Mouse (Mus musculus): ENCODE data around the gene Ankfn1. TPM values are rescaled to one million over a fixed set of nuclear protein-coding genes. Genes with fewer than 3 reads are reported as not detected.

Gene Ankfn1
- polyA plus RNA-seq, 1 experiment from 2014 or later, result 0.05 TPM

DNA sequence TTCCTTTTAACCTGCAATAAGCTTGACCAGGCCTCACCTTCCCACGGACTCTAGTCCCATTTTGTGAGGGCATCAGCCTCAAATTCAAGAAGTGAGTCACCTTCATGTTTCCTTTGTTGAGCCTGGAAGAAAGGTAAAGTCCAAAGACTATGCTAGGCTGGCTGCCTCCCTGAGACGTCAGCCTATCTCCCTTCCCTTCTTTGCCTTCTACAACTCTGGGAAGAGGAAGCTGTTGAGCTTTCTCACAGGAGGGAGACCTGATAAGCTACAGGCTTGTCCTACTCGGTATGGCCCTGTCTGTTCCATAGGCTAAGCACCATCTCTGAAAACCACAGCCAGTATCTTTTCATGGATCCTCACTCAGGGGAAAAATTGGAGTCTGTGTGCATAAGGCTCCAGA lies 2.5 kb downstream of the Ankfn1 start:
- H3K9ac ChIP-seq (ENCODE audit: low read length), result no peak overlapping the region
- no peak for ATAC-seq (ENCODE audit: insufficient number of reproducible peaks, low FRiP score, low TSS enrichment, low read depth)
- no peaks in the 10 kb centered on the region for H3K27me3 ChIP-seq (ENCODE audit: control insufficient read depth, insufficient read depth, low read length)
- H3K4me3 ChIP-seq (ENCODE audit: low read depth, low read length), result no peak overlapping the region
- no peak overlapping the region for H3K4me2 ChIP-seq (ENCODE audit: low read depth, severe bottlenecking)
- H3K27ac ChIP-seq (replicated peaks; ENCODE audit: low read depth, low read length), result no peak overlapping the region
- no peaks in the 10 kb centered on the region for H3K9me3 ChIP-seq (ENCODE audit: control insufficient read depth, low read length)
- no peaks in the 10 kb centered on the region for H3K36me3 ChIP-seq (ENCODE audit: control insufficient read depth, insufficient read depth, low read length)
- WGBS, result 86% methylated on average over 3 of the region's 3 CpGs
- no peak for DNase-seq (ENCODE audit: low spot score)
- H3K4me1 ChIP-seq (ENCODE audit: control insufficient read depth, insufficient read depth, low read length), result 0 out of 2 replicates have a peak, but pooled peaks cover 2% of the 10 kb centered on the region

DNA sequence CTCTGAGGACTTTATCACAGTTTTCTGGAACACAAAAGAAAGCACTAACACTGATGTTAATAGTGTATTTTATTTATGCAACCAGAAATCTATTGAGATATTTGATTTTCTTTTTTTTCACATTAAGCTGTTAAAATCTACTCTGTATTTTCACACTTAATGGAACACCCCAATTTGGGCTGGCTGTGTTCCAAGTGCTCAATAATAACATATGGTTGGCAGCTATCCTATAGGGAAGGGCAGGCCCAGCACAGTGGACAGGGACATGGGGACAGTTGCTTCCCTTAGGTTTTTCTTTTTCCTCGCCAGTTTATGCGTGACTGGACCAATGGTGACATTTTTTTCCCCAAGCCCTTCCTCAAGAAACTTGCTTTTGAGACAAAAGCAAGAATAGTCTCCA lies 4.5 kb downstream of the Ankfn1 start:
- H3K4me1 ChIP-seq (ENCODE audit: control insufficient read depth, insufficient read depth, low read length), result 0 out of 2 replicates have a peak, but pooled peaks cover 2% of the 10 kb centered on the region
- no peak overlapping the region for H3K4me3 ChIP-seq (ENCODE audit: low read depth, low read length)
- no peaks in the 10 kb centered on the region for H3K9me3 ChIP-seq (ENCODE audit: control insufficient read depth, low read length)
- H3K27ac ChIP-seq (replicated peaks; ENCODE audit: low read depth, low read length), result no peak overlapping the region
- H3K4me2 ChIP-seq (ENCODE audit: low read depth, severe bottlenecking), result no peak overlapping the region
- H3K9ac ChIP-seq (ENCODE audit: low read length), result no peak overlapping the region
- ATAC-seq (ENCODE audit: insufficient number of reproducible peaks, low FRiP score, low TSS enrichment, low read depth), result no peak
- H3K27me3 ChIP-seq (ENCODE audit: control insufficient read depth, insufficient read depth, low read length), result no peaks in the 10 kb centered on the region
- no peaks in the 10 kb centered on the region for H3K36me3 ChIP-seq (ENCODE audit: control insufficient read depth, insufficient read depth, low read length)
- whole genome bisulfite sequencing, result 88% methylated on average over 2 of the region's 2 CpGs
- no peak for DNase-seq (ENCODE audit: low spot score)

DNA sequence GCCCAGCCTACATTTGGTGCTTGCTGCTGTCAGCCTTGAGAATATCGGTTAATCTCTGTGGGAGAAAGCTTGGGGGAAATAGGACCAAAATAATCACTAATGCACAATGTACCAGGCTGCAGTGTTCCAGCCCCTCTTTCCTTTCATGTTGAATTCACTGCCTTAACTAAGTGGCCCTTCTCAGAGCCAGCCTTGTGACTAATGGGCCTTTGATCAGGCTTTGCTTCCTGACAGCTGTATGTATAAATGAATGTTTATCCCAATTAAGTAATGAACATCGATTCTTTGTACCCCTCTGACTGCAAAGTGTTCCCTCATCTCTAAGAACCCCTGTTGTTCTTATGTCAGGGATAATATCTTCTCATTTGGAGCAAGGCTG lies 11.7 kb downstream of the Ankfn1 start:
- H3K4me1 ChIP-seq (ENCODE audit: control insufficient read depth, insufficient read depth, low read length), result no peaks in the 10 kb centered on the region
- no peak overlapping the region for H3K27ac ChIP-seq (replicated peaks; ENCODE audit: low read depth, low read length)
- no peaks in the 10 kb centered on the region for H3K27me3 ChIP-seq (ENCODE audit: control insufficient read depth, insufficient read depth, low read length)
- no peak for ATAC-seq (ENCODE audit: insufficient number of reproducible peaks, low FRiP score, low TSS enrichment, low read depth)
- 52% methylated on average over 2 of the region's 2 CpGs for WGBS
- no peak overlapping the region for H3K4me3 ChIP-seq (ENCODE audit: low read depth, low read length)
- H3K36me3 ChIP-seq (ENCODE audit: control insufficient read depth, insufficient read depth, low read length), result no peaks in the 10 kb centered on the region
- no peak overlapping the region for H3K4me2 ChIP-seq (ENCODE audit: low read depth, severe bottlenecking)
- DNase-seq (ENCODE audit: low spot score), result no peak
- no peaks in the 10 kb centered on the region for H3K9me3 ChIP-seq (ENCODE audit: control insufficient read depth, low read length)
- H3K9ac ChIP-seq (ENCODE audit: low read length), result no peak overlapping the region

DNA sequence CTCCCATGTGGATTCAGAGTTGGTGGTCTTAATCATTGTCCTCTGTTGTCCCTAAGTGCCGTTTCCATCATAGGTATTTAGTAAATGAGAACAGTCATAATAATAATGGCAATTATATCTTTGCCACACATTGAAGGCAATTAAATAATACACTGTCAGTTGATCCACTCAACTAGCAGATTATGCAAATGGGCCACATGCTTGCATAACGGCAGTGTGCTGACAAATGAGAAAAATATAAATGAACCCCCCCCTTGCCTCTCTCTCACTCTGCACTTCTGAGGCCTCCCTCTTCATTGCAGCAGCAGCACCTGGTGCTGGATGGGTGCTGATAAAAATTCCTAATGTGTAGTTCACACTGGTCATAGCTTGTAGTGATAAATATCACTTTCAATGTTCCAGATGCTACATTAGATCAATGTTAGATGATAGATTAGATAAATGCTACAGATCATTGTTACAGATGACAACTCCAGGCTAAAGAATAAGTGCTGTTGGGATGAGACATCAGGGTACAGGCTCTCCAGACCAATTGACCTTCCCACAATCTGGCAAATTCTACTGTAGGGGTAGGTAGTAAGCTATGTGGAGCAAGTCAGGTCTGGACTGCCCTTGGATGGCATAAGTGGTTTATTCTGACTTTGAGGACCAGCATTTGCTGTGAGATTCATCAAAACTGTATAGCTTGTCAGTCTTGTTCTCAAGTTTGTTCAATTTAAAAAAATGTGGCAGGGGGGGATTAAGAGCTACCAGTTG lies 12.3 kb downstream of the Ankfn1 start:
- H3K4me1 ChIP-seq (ENCODE audit: control insufficient read depth, insufficient read depth, low read length), result no peaks in the 10 kb centered on the region
- no peak overlapping the region for H3K4me3 ChIP-seq (ENCODE audit: low read depth, low read length)
- no peak overlapping the region for H3K9ac ChIP-seq (ENCODE audit: low read length)
- DNase-seq (ENCODE audit: low spot score), result no peak
- no peaks in the 10 kb centered on the region for H3K9me3 ChIP-seq (ENCODE audit: control insufficient read depth, low read length)
- 34% methylated on average over 2 of the region's 2 CpGs for WGBS
- no peaks in the 10 kb centered on the region for H3K36me3 ChIP-seq (ENCODE audit: control insufficient read depth, insufficient read depth, low read length)
- no peak for ATAC-seq (ENCODE audit: insufficient number of reproducible peaks, low FRiP score, low TSS enrichment, low read depth)
- no peak overlapping the region for H3K27ac ChIP-seq (replicated peaks; ENCODE audit: low read depth, low read length)
- no peaks in the 10 kb centered on the region for H3K27me3 ChIP-seq (ENCODE audit: control insufficient read depth, insufficient read depth, low read length)
- no peak overlapping the region for H3K4me2 ChIP-seq (ENCODE audit: low read depth, severe bottlenecking)

DNA sequence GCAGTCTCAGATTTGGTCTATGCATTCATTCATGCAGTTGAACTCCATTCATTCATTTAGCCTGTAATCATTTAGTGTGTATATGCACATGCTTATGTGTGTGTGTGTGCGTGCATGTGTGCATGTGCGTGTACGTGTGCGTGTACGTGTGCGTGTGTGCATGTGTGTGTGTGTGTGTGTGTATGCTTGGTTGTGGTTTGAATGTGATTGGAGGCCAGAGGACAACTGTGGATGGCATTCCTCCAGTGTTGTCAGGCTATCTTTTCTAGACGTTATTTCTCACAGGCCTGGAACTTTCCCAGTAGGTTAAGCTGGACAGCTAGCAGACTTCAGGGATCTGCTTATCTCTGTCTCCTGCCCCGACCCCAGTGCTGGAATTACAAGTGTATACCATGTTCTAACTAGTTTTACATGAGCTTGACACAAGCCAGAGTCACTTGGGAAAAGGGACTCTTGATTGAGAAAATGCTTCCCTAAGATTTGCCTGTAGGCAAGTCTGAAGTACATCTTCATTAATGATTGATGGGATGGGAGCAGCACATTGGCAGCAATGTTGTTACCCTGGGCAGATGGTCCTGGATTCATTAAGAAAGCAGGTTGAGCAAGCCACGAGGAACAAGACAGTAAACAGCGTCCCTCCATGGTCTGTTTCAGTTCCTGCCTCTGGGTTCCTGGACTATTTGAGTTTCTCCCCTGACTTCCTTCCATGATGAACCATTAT lies 43.3 kb downstream of the Ankfn1 start:
- WGBS, result 83% methylated on average over 10 of the region's 10 CpGs
- Histone ChIP-seq H3K27me3 (ENCODE audit: control insufficient read depth, insufficient read depth, low read length) (no peaks in the 10 kb centered on the region), H3K9ac (ENCODE audit: low read length) (no peak overlapping the region), H3K4me1 (ENCODE audit: control insufficient read depth, insufficient read depth, low read length) (no peaks in the 10 kb centered on the region), H3K9me3 (ENCODE audit: control insufficient read depth, low read length) (no peaks in the 10 kb centered on the region), H3K4me3 (ENCODE audit: low read depth, low read length) (no peak overlapping the region), H3K27ac (replicated peaks; ENCODE audit: low read depth, low read length) (no peak overlapping the region), H3K4me2 (ENCODE audit: low read depth, severe bottlenecking) (no peak overlapping the region), H3K36me3 (ENCODE audit: control insufficient read depth, insufficient read depth, low read length) (no peaks in the 10 kb centered on the region)
- ATAC-seq (ENCODE audit: insufficient number of reproducible peaks, low FRiP score, low TSS enrichment, low read depth), result no peak
- no peak for DNase-seq (ENCODE audit: low spot score)

DNA sequence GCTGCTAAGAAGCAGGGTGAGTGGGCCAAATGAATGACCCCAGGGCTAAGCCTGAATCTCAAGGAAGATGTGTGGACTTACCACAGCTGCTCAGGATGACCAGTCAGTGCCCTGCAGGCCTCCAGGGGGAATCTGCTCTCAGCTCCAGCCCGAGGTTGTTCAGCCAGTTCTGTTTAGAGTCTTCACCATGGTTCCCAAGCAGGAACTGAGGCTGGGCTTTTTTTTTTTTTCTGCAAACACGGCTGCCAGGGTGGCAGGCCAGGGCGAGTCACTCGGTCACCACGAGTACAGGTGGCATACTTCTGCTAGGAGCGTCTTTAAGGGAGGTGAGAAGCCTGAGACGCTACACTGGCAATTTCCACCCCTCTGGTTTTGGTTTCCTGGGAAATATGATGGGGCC lies 43.9 kb downstream of the Ankfn1 start:
- no peak for ATAC-seq (ENCODE audit: insufficient number of reproducible peaks, low FRiP score, low TSS enrichment, low read depth)
- Histone ChIP-seq H3K27ac (replicated peaks; ENCODE audit: low read depth, low read length) (no peak overlapping the region), H3K9ac (ENCODE audit: low read length) (no peak overlapping the region), H3K9me3 (ENCODE audit: control insufficient read depth, low read length) (no peaks in the 10 kb centered on the region), H3K36me3 (ENCODE audit: control insufficient read depth, insufficient read depth, low read length) (no peaks in the 10 kb centered on the region), H3K4me2 (ENCODE audit: low read depth, severe bottlenecking) (no peak overlapping the region), H3K27me3 (ENCODE audit: control insufficient read depth, insufficient read depth, low read length) (no peaks in the 10 kb centered on the region), H3K4me3 (ENCODE audit: low read depth, low read length) (no peak overlapping the region), H3K4me1 (ENCODE audit: control insufficient read depth, insufficient read depth, low read length) (no peaks in the 10 kb centered on the region)
- DNase-seq (ENCODE audit: low spot score), result no peak
- WGBS, result 85% methylated on average over 7 of the region's 7 CpGs

DNA sequence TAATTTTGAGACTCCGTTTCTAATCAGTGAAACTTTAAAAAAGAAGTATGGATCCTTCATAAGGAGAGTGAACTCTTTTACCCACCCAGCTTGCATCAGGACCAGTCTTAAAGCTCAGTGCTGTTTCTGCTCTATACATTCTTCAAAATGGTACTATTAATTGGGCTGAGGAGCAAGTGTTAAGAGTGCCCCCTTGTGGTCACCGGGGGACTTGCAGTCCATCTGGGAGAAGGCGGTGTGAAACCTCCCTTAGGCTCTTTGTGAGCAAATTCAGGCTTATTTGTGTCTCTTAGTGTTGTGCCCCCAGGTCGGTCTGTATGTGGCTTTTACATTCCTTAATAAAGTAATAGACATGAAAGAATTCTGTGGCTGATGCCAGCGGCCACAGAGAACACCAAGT lies 56.6 kb downstream of the Ankfn1 start:
- Histone ChIP-seq H3K9ac (ENCODE audit: low read length) (no peak overlapping the region), H3K4me3 (ENCODE audit: low read depth, low read length) (no peak overlapping the region), H3K4me2 (ENCODE audit: low read depth, severe bottlenecking) (no peak overlapping the region), H3K27ac (replicated peaks; ENCODE audit: low read depth, low read length) (no peak overlapping the region), H3K36me3 (ENCODE audit: control insufficient read depth, insufficient read depth, low read length) (no peaks in the 10 kb centered on the region), H3K4me1 (ENCODE audit: control insufficient read depth, insufficient read depth, low read length) (no peaks in the 10 kb centered on the region; the same call in 1 of the 2 replicates), H3K9me3 (ENCODE audit: control insufficient read depth, low read length) (no peaks in the 10 kb centered on the region), H3K27me3 (ENCODE audit: control insufficient read depth, insufficient read depth, low read length) (no peaks in the 10 kb centered on the region)
- peak; percentile 87 for DNase-seq (ENCODE audit: low spot score)
- 16% methylated on average over 5 of the region's 5 CpGs for WGBS
- no peak for ATAC-seq (ENCODE audit: insufficient number of reproducible peaks, low FRiP score, low TSS enrichment, low read depth)

DNA sequence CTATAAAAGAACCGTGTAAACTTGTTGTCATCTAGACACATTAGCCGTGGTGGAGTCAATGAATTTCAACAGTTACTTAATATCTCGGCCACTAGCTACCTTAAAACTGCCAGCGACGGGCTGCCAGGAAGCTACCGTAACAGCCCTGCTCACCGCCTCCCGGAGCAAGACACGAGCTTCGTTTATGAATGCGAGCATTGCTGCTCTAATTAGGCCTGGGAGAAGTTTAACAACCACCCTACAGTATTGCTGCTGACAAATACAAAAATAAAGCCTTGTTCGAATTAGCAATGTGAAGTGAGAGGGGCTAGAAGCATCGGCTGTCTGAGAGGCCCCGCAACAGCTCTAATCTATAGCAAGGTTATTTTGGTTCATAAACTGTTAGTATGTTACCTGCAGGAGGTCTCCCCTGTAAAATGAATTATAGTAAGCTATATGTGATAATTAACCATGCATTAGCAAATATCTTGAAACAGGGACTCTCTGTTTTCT lies 58.9 kb downstream of the Ankfn1 start:
- Histone ChIP-seq H3K27me3 (ENCODE audit: control insufficient read depth, insufficient read depth, low read length) (no peaks in the 10 kb centered on the region), H3K4me3 (ENCODE audit: low read depth, low read length) (no peak overlapping the region), H3K36me3 (ENCODE audit: control insufficient read depth, insufficient read depth, low read length) (no peaks in the 10 kb centered on the region), H3K9me3 (ENCODE audit: control insufficient read depth, low read length) (no peaks in the 10 kb centered on the region), H3K4me1 (ENCODE audit: control insufficient read depth, insufficient read depth, low read length) (no peaks in the 10 kb centered on the region; the same call in 1 of the 2 replicates), H3K9ac (ENCODE audit: low read length) (no peak overlapping the region), H3K4me2 (ENCODE audit: low read depth, severe bottlenecking) (no peak overlapping the region), H3K27ac (replicated peaks; ENCODE audit: low read depth, low read length) (no peak overlapping the region)
- DNase-seq (ENCODE audit: low spot score), result peak; percentile 31
- WGBS, result 46% methylated on average over 14 of the region's 14 CpGs
- ATAC-seq (ENCODE audit: insufficient number of reproducible peaks, low FRiP score, low TSS enrichment, low read depth), result no peak

Data from limb, embryonic 11.5 days (tissue).